Mouse (Mus musculus): ENCODE results near the gene Myt1l.

Gene Myt1l

GRCm38 (mm10) chr12:29897533-29898085, 369.4 kb downstream of the Myt1l start:
- no peak for DNase-seq (ENCODE audit: extremely low spot score)

- no peak for DNase-seq (ENCODE audit: extremely low spot score)
These were observed 376.1 kb downstream of the Myt1l start for GRCm38 (mm10) chr12:29904101-29904874.

GRCm38 (mm10) chr12:29907056-29907455, 378.9 kb downstream of the Myt1l start:
- peak; percentile 45 for DNase-seq (ENCODE audit: extremely low spot score)

GRCm38 (mm10) chr12:29916139-29916538, 388.0 kb downstream of the Myt1l start:
- DNase-seq (ENCODE audit: extremely low spot score): no peak

GRCm38 (mm10) chr12:29916807-29917206, 388.6 kb downstream of the Myt1l start:
- no peak for DNase-seq (ENCODE audit: extremely low spot score)

- no peak for DNase-seq (ENCODE audit: extremely low spot score)
These were observed 392.1 kb downstream of the Myt1l start for GRCm38 (mm10) chr12:29920298-29920697.

- no peak for DNase-seq (ENCODE audit: extremely low spot score)
These were observed 393.3 kb downstream of the Myt1l start for GRCm38 (mm10) chr12:29921481-29921880.

- DNase-seq (ENCODE audit: extremely low spot score): peak; percentile 33
These were observed 398.7 kb downstream of the Myt1l start for GRCm38 (mm10) chr12:29926896-29927295.

- no peak for DNase-seq (ENCODE audit: extremely low spot score)
These were observed 402.4 kb downstream of the Myt1l start for GRCm38 (mm10) chr12:29930591-29930990.

GRCm38 (mm10) chr12:29932951-29933350, 404.8 kb downstream of the Myt1l start:
- DNase-seq (ENCODE audit: extremely low spot score): no peak

GRCm38 (mm10) chr12:29933501-29933900, 405.3 kb downstream of the Myt1l start:
- no peak for DNase-seq (ENCODE audit: extremely low spot score)

GRCm38 (mm10) chr12:29934120-29934581, 406.0 kb downstream of the Myt1l start:
- no peak for DNase-seq (ENCODE audit: extremely low spot score)

GRCm38 (mm10) chr12:29937308-29937707, 409.1 kb downstream of the Myt1l start, which contains the start of gene Pxdn:
Gene Pxdn (plus strand): TSS chr12:29937608.
- DNase-seq (ENCODE audit: extremely low spot score): no peak

GRCm38 (mm10) chr12:29937851-29938375, 409.7 kb downstream of the Myt1l start:
- DNase-seq (ENCODE audit: extremely low spot score): peak; percentile 88

- no peak for DNase-seq (ENCODE audit: extremely low spot score)
These were observed 410.3 kb downstream of the Myt1l start for GRCm38 (mm10) chr12:29938376-29939041.

GRCm38 (mm10) chr12:29939261-29939671, 411.1 kb downstream of the Myt1l start:
- peak; percentile 30 for DNase-seq (ENCODE audit: extremely low spot score)

- no peak for DNase-seq (ENCODE audit: extremely low spot score)
These were observed 414.3 kb downstream of the Myt1l start for GRCm38 (mm10) chr12:29942435-29942834.

GRCm38 (mm10) chr12:29944650-29945049, 416.5 kb downstream of the Myt1l start:
- no peak for DNase-seq (ENCODE audit: extremely low spot score)

- no peak for DNase-seq (ENCODE audit: extremely low spot score)
These were observed 417.1 kb downstream of the Myt1l start for GRCm38 (mm10) chr12:29945182-29945743.

GRCm38 (mm10) chr12:29951043-29951442, 422.9 kb downstream of the Myt1l start:
- DNase-seq (ENCODE audit: extremely low spot score): no peak

- no peak for DNase-seq (ENCODE audit: extremely low spot score)
These were observed 423.3 kb downstream of the Myt1l start for GRCm38 (mm10) chr12:29951485-29951884.

- DNase-seq (ENCODE audit: extremely low spot score): no peak
These were observed 423.9 kb downstream of the Myt1l start for GRCm38 (mm10) chr12:29952102-29952501.
